Mouse (Mus musculus): Measurements from ENCODE around the gene Arfrp1. TPM values are rescaled to one million over a fixed set of nuclear protein-coding genes. Genes with fewer than 3 reads are reported as not detected.
A peak's percentile ranks its signal among the peaks of the same experiment; 100 is the strongest.

Arfrp1 gene
- 54.2 and 60.9 TPM in 2 replicates for polyA plus RNA-seq (2014; fragmentation: Nextera tagmentation; extraction: Ambion mirVana)

DNA sequence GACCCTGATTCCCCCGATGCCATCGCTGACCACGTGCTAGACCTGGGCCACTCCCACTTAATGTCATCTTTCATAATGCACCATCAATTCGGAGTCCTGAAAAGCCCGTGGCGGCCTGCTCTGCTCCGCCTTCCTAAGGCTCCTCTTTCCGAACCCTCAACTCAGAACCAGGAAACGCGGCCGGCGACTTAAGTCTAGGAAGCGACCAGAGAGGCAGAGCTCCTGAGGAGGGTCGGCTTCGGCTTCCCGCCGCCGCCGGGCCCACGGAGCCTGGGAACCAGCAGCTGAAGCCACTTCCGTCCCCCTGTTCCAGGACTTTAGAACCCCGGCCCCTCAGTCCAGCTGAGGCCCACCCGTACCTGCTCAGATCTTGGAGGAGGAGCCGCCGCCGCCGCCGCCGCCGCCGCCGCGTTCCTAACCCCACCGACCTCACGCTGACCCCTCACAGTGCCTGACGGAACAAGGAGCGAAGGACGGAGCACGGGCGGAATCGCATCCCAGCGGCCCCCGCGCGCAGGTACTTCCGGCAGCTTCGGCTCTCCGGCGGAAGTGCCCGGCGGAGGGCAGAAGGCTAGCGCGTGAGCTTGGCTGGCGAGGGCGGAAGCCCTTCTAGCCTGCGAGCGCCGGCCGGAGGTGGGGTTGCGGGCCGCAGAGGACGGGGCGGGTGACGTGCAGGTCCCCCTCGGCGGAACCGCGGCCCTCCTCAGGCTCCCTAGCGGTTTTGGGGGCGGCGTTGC is at the start of gene Arfrp1, which contains the start of gene Zgpat:
Gene Arfrp1, minus strand, starts transcription at position 545 of the 737 bp plus-strand sequence.
Gene Zgpat, plus strand, starts transcription at position 69 of the 737 bp plus-strand sequence.
- Histone ChIP-seq H3K36me3 (ENCODE audit: control insufficient read depth, insufficient read depth, low read length) (peaks cover 10% of the 10 kb centered on the region), H3K4me3 (ENCODE audit: low read depth, low read length) (peak within 1 kb of the TSS; percentile 88), H3K4me1 (ENCODE audit: control insufficient read depth, insufficient read depth, low read length) (peaks cover 21% of the 10 kb centered on the region), H3K4me2 (peak within 1 kb of the TSS; percentile 94), H3K9me3 (ENCODE audit: control insufficient read depth, low read length) (no peaks in the 10 kb centered on the region), H3K27me3 (ENCODE audit: control insufficient read depth, insufficient read depth, low read length) (no peaks in the 10 kb centered on the region), H3K27ac (ENCODE audit: low read depth, low read length) (peak within 1 kb of the TSS; percentile 83), H3K9ac (ENCODE audit: low read length) (peak within 1 kb of the TSS; percentile 90)
- WGBS, result under 1% methylated on average over 71 of the region's 71 CpGs
- peak; percentile 98 for DNase-seq (ENCODE audit: low spot score, missing footprints)
- peak; percentile 95 for ATAC-seq (ENCODE audit: low FRiP score)

DNA sequence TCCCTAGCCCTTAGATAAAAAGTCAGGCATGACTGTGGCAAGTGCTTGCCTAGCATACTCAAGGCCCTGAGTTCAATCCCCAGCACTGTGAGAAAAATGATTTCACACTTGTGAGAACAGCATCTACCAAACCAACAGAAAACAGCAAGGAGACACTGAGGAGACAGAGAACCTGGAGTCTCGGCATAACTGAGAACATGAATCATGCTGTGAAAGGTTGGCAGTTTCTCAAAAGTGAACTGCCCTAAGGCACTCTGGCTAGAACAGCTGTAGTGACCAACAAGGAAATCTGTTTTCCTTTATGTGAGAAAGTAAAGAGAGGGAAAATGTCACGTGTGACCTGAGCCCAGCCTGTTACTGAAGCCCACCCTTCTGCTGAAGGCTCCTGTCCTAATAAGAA is 47.9 kb upstream of the Arfrp1 start:
- Histone ChIP-seq H3K9ac (ENCODE audit: low read length) (no peak overlapping the region), H3K36me3 (ENCODE audit: control insufficient read depth, insufficient read depth, low read length) (no peaks in the 10 kb centered on the region), H3K4me3 (ENCODE audit: low read depth, low read length) (no peak overlapping the region), H3K27ac (ENCODE audit: low read depth, low read length) (no peak overlapping the region), H3K4me1 (ENCODE audit: control insufficient read depth, insufficient read depth, low read length) (no peaks in the 10 kb centered on the region), H3K9me3 (ENCODE audit: control insufficient read depth, low read length) (no peaks in the 10 kb centered on the region), H3K4me2 (no peak overlapping the region), H3K27me3 (ENCODE audit: control insufficient read depth, insufficient read depth, low read length) (no peaks in the 10 kb centered on the region)
- WGBS, result 76% methylated on average over 2 of the region's 2 CpGs
- ATAC-seq (ENCODE audit: low FRiP score) (no peak), DNase-seq (ENCODE audit: low spot score, missing footprints) (peak; percentile 57)

DNA sequence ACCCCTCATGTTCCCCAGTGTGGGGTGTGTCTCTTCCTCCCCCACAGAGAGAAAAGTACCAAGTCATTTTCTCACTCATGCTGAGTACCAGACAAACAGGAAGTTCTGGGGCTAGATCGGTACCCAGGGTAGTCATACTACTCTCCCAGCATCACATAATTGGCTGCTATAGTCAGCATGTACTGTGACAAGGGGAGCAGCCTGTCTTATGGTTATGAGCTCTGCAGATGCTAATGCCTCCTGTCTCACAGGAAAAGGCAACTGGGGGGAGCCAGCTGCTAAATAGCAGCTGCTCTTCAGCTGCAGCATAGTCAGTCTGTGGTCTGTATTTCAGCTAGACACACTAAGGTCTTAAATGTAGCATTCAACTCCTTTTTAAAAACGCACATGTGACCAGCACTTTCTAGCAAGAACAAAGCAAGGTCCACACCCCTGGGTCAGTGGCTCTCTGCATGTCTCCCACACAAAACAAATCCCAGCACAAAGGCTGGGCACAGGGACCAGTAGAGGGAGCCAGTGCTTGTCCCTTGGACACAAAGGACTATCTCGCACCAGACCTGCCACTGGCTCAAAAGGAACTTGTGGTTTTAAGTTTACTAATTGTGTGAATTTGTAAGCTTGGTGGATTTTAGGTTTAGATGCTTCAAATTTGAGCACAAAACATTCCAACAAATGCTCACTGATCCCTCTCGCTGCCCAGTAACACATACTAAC is 45.7 kb upstream of the Arfrp1 start:
- Histone ChIP-seq H3K4me3 (ENCODE audit: low read depth, low read length) (no peak overlapping the region), H3K4me2 (no peak overlapping the region), H3K27ac (ENCODE audit: low read depth, low read length) (peak overlapping the region; percentile 17), H3K9ac (ENCODE audit: low read length) (peak overlapping the region; percentile 28; the same call in 1 of the 2 replicates), H3K27me3 (ENCODE audit: control insufficient read depth, insufficient read depth, low read length) (no peaks in the 10 kb centered on the region), H3K9me3 (ENCODE audit: control insufficient read depth, low read length) (no peaks in the 10 kb centered on the region), H3K36me3 (ENCODE audit: control insufficient read depth, insufficient read depth, low read length) (no peaks in the 10 kb centered on the region), H3K4me1 (ENCODE audit: control insufficient read depth, insufficient read depth, low read length) (no peaks in the 10 kb centered on the region)
- ATAC-seq (ENCODE audit: low FRiP score), result peak; percentile 84
- DNase-seq (ENCODE audit: low spot score, missing footprints), result peak; percentile 92
- WGBS, result 40% methylated on average over 4 of the region's 4 CpGs

DNA sequence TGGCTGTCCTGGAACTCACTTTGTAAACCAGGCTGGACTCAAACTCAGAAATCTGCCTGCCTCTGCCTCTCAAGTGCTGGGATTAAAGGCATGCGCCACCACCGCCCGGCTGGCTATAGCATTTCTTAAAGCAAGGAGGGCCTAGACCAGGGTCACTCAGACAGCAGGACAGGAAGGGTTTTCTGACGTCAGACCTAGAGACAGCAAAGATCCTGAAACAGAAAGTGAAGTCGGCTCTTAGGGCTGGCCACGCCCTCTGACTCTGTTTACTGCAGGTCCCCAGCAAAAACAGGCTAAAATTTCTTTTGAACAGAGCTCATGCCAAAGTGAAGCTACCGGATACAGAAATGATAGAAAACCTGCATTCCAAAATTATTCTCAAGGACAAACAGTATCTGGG is 44.4 kb upstream of the Arfrp1 start:
- no peak overlapping the region for H3K4me3 ChIP-seq (ENCODE audit: low read depth, low read length)
- H3K27me3 ChIP-seq (ENCODE audit: control insufficient read depth, insufficient read depth, low read length), result no peaks in the 10 kb centered on the region
- DNase-seq (ENCODE audit: low spot score, missing footprints) (no peak), ATAC-seq (ENCODE audit: low FRiP score) (no peak)
- no peaks in the 10 kb centered on the region for H3K4me1 ChIP-seq (ENCODE audit: control insufficient read depth, insufficient read depth, low read length)
- H3K9me3 ChIP-seq (ENCODE audit: control insufficient read depth, low read length), result no peaks in the 10 kb centered on the region
- no peak overlapping the region for H3K4me2 ChIP-seq
- no peaks in the 10 kb centered on the region for H3K36me3 ChIP-seq (ENCODE audit: control insufficient read depth, insufficient read depth, low read length)
- H3K27ac ChIP-seq (ENCODE audit: low read depth, low read length), result no peak overlapping the region
- 86% methylated on average over 7 of the region's 7 CpGs for WGBS
- H3K9ac ChIP-seq (ENCODE audit: low read length), result no peak overlapping the region

DNA sequence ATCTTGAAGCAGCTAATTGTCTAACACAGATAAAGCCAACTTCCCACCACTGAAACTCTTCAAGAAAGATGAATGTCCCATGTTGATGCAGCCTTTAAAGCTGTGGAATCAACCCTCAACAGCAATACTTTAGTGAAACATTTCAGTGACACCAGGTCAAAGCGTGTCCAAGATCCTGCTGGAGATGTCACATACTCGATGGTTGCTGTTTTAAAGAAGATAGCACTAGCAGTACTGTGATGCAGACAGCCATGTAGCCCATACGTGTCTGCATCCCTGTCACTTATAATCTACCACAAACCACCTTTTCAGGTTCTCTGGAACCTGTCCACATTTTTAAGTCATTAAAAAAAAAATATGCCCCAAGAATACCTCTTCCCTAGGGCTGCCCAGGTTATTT is 38.5 kb upstream of the Arfrp1 start:
- H3K27me3 ChIP-seq (ENCODE audit: control insufficient read depth, insufficient read depth, low read length), result no peaks in the 10 kb centered on the region

DNA sequence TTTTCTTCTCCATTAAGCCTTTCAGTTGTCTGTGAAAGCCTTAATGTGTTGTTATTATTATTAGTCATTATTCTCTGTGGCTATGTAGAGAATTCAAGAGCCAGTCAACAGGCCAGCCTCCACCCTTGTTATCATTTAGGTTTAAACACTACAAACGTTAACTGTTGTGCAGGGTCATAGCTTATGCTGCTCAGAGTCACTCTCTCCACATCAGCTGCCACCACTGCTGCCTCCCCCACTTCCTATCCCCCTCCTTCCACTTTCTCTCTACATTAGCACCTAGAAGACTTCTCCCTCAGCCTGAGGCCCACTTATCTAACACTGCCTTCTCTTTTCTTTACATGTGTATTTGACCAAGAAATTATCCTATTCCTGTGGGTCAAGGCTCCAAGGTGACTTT is 36.3 kb upstream of the Arfrp1 start:
- ATAC-seq (ENCODE audit: low FRiP score) (no peak), DNase-seq (ENCODE audit: low spot score, missing footprints) (no peak)
- Histone ChIP-seq H3K4me2 (no peak overlapping the region), H3K27me3 (ENCODE audit: control insufficient read depth, insufficient read depth, low read length) (no peaks in the 10 kb centered on the region), H3K27ac (ENCODE audit: low read depth, low read length) (no peak overlapping the region), H3K36me3 (ENCODE audit: control insufficient read depth, insufficient read depth, low read length) (no peaks in the 10 kb centered on the region), H3K9me3 (ENCODE audit: control insufficient read depth, low read length) (no peaks in the 10 kb centered on the region), H3K4me3 (ENCODE audit: low read depth, low read length) (no peak overlapping the region), H3K9ac (ENCODE audit: low read length) (no peak overlapping the region), H3K4me1 (ENCODE audit: control insufficient read depth, insufficient read depth, low read length) (no peaks in the 10 kb centered on the region)
- 24% methylated on average over 1 of the region's 1 CpGs for WGBS

More for the DNA sequence above, 38.5 kb upstream of the Arfrp1 start:
- Histone ChIP-seq H3K4me2 (no peak overlapping the region), H3K27ac (ENCODE audit: low read depth, low read length) (no peak overlapping the region), H3K4me3 (ENCODE audit: low read depth, low read length) (no peak overlapping the region), H3K4me1 (ENCODE audit: control insufficient read depth, insufficient read depth, low read length) (no peaks in the 10 kb centered on the region), H3K36me3 (ENCODE audit: control insufficient read depth, insufficient read depth, low read length) (no peaks in the 10 kb centered on the region), H3K9ac (ENCODE audit: low read length) (no peak overlapping the region), H3K9me3 (ENCODE audit: control insufficient read depth, low read length) (no peaks in the 10 kb centered on the region)
- DNase-seq (ENCODE audit: low spot score, missing footprints) (no peak), ATAC-seq (ENCODE audit: low FRiP score) (no peak)
- WGBS, result 96% methylated on average over 3 of the region's 3 CpGs

DNA sequence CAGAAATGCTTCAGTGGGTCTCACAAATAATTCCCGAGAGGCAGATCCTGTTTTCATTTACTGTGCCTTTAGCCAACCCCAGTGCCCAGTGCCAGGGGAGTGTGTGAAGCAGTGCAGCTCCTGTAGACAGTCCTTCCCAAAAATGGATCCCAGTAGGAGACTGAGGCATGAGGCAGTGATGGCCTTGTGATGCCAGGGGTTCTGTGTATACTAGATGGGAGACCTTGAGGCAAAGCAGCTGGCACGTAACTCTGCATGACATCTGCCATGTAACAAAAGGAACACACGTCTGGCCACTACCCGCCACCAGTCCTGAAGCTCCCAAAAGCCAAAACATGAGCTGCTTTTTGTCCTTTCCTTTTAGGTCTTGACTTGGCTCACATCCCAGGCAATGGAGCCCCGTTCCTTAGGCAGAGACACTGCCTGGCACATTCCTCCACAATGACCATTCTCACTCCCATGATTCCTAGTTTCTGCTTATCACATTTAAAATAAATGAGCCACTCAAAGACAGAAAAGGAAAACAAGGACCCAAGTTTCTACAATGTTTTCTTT is 32.1 kb upstream of the Arfrp1 start:
- Histone ChIP-seq H3K27me3 (ENCODE audit: control insufficient read depth, insufficient read depth, low read length) (no peaks in the 10 kb centered on the region), H3K4me2 (no peak overlapping the region), H3K36me3 (ENCODE audit: control insufficient read depth, insufficient read depth, low read length) (no peaks in the 10 kb centered on the region), H3K9me3 (ENCODE audit: control insufficient read depth, low read length) (no peaks in the 10 kb centered on the region), H3K4me3 (ENCODE audit: low read depth, low read length) (no peak overlapping the region), H3K9ac (ENCODE audit: low read length) (no peak overlapping the region), H3K4me1 (ENCODE audit: control insufficient read depth, insufficient read depth, low read length) (no peaks in the 10 kb centered on the region), H3K27ac (ENCODE audit: low read depth, low read length) (no peak overlapping the region)
- ATAC-seq (ENCODE audit: low FRiP score) (no peak), DNase-seq (ENCODE audit: low spot score, missing footprints) (peak; percentile 28)
- WGBS, result 80% methylated on average over 5 of the region's 5 CpGs

DNA sequence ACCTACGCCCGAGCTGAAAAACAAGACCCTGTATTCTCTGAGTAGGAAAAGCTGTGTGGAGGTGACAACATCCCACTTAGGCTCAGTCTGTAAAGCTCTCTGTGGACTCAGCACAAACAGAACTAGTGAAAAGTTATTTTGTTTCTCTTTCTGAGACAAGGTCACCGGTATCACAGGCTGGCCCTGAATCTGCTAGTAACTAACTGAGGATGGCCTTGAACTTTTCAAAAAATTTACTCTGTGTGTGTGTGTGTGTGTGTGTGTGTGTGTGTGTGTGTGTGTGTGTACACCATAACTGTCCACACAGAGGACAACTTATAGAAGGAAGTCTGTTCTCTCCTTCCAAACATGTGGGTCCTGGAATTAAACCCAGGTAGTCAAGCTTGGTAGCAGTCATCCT is 28.9 kb upstream of the Arfrp1 start:
- 94% methylated on average over 3 of the region's 3 CpGs for WGBS

More for the DNA sequence above, 28.9 kb upstream of the Arfrp1 start:
- no peaks in the 10 kb centered on the region for H3K27me3 ChIP-seq (ENCODE audit: control insufficient read depth, insufficient read depth, low read length)
- no peak overlapping the region for H3K4me3 ChIP-seq (ENCODE audit: low read depth, low read length)
- no peak for ATAC-seq (ENCODE audit: low FRiP score)
- H3K9me3 ChIP-seq (ENCODE audit: control insufficient read depth, low read length), result no peaks in the 10 kb centered on the region
- no peak for DNase-seq (ENCODE audit: low spot score, missing footprints)
- no peak overlapping the region for H3K9ac ChIP-seq (ENCODE audit: low read length)
- no peak overlapping the region for H3K27ac ChIP-seq (ENCODE audit: low read depth, low read length)
- no peaks in the 10 kb centered on the region for H3K4me1 ChIP-seq (ENCODE audit: control insufficient read depth, insufficient read depth, low read length)
- no peak overlapping the region for H3K4me2 ChIP-seq
- peaks cover 3% of the 10 kb centered on the region for H3K36me3 ChIP-seq (ENCODE audit: control insufficient read depth, insufficient read depth, low read length)

All from midbrain, embryonic 11.5 days (tissue).